Mouse (Mus musculus) CD4-positive, CD25-positive, alpha-beta regulatory T cell, adult 2 months (primary cell): ENCODE measurements around the gene Vsig2.

Source experiments
- DNase-seq: peaks from one replicate; pipeline ENCODE4 v3.0.0-alpha.2; 2012; ENCODE audit warnings: low read depth, low spot score

Gene Vsig2

GRCm38 (mm10) chr9:37536851-37537250 lies 2.2 kb upstream of the Vsig2 start:
- DNase-seq: no peak

GRCm38 (mm10) chr9:37537658-37538250 lies 1.3 kb upstream of the Vsig2 start:
- DNase-seq: no peak

- no peak for DNase-seq
Observed at GRCm38 (mm10) chr9:37540226-37540625, 1.2 kb downstream of the Vsig2 start.

- DNase-seq: no peak
Observed at GRCm38 (mm10) chr9:37540701-37541575, 1.9 kb downstream of the Vsig2 start.

- DNase-seq: no peak
Observed at GRCm38 (mm10) chr9:37541851-37542642, 3.0 kb downstream of the Vsig2 start.

GRCm38 (mm10) chr9:37543869-37544440 lies 4.9 kb downstream of the Vsig2 start:
- no peak for DNase-seq

GRCm38 (mm10) chr9:37544447-37545165 lies 5.6 kb downstream of the Vsig2 start:
- peak; percentile 74 for DNase-seq

- no peak for DNase-seq
Observed at GRCm38 (mm10) chr9:37545166-37545610, 6.1 kb downstream of the Vsig2 start.

- no peak for DNase-seq
Observed at GRCm38 (mm10) chr9:37545847-37546452, 6.9 kb downstream of the Vsig2 start.

- peak; percentile 20 for DNase-seq
Observed at GRCm38 (mm10) chr9:37546889-37547288, 7.8 kb downstream of the Vsig2 start.

GRCm38 (mm10) chr9:37550435-37550834 lies 11.4 kb downstream of the Vsig2 start:
- no peak for DNase-seq

GRCm38 (mm10) chr9:37551751-37552531 lies 12.9 kb downstream of the Vsig2 start:
- DNase-seq: no peak

- peak; percentile 61 for DNase-seq
Observed at GRCm38 (mm10) chr9:37552536-37553293, 13.7 kb downstream of the Vsig2 start, which contains the start of gene Nrgn. Gene Nrgn, minus strand, starts transcription at chr9:37552904.

- DNase-seq: peak; percentile 15
Observed at GRCm38 (mm10) chr9:37554279-37554678, 15.2 kb downstream of the Vsig2 start.

- no peak for DNase-seq
Observed at GRCm38 (mm10) chr9:37554838-37555748, 16.0 kb downstream of the Vsig2 start, which contains the start of gene Siae. Gene Siae, plus strand, starts transcription at chr9:37555698.

GRCm38 (mm10) chr9:37556366-37556765 lies 17.3 kb downstream of the Vsig2 start:
- no peak for DNase-seq

- no peak for DNase-seq
Observed at GRCm38 (mm10) chr9:37560617-37561016, 21.6 kb downstream of the Vsig2 start.

GRCm38 (mm10) chr9:37563805-37564204 lies 24.8 kb downstream of the Vsig2 start:
- no peak for DNase-seq
